Mouse (Mus musculus): ENCODE measurements at regions not wholly inside any gene's neighbourhood (a gene's known extent, or its start where the extent isn't known, plus 50 kb on each side); places are given as distances from the start of the nearest gene placed in this dataset.

- Histone ChIP-seq H3K27me3 (ENCODE audit: control insufficient read depth, insufficient read depth, low read length) (no peaks in the 10 kb centered on the region), H3K4me1 (replicated peaks; ENCODE audit: control insufficient read depth, insufficient read depth, low read length) (no peaks in the 10 kb centered on the region), H3K27ac (ENCODE audit: control insufficient read depth, insufficient read depth, low read length) (no peak overlapping the region), H3K36me3 (ENCODE audit: control insufficient read depth, insufficient read depth, low read length) (no peaks in the 10 kb centered on the region), H3K4me3 (ENCODE audit: control insufficient read depth, insufficient read depth, low read length) (no peak overlapping the region)
- no peak for DNase-seq
- no peak for TF ChIP-seq CTCF (IDR thresholded peaks at IDR 0.05; ENCODE audit: borderline replicate concordance, control insufficient read depth, extremely low read depth, insufficient read depth, low read length, poor library complexity)
- no peak for TF ChIP-seq POLR2A (IDR thresholded peaks at IDR 0.05; ENCODE audit: control insufficient read depth, extremely low read depth, insufficient read depth, low read length, poor library complexity)
- 62% methylated on average over 3 of the region's 3 CpGs for whole genome bisulfite sequencing
These were observed 337.1 kb downstream of the Fut8 start for GRCm38 (mm10) chr12:77575046-77575445.

GRCm38 (mm10) chr12:77588297-77588696, 350.4 kb downstream of the Fut8 start:
- Histone ChIP-seq H3K27me3 (ENCODE audit: control insufficient read depth, insufficient read depth, low read length) (no peaks in the 10 kb centered on the region), H3K4me1 (replicated peaks; ENCODE audit: control insufficient read depth, insufficient read depth, low read length) (no peaks in the 10 kb centered on the region), H3K4me3 (ENCODE audit: control insufficient read depth, insufficient read depth, low read length) (no peak overlapping the region), H3K27ac (ENCODE audit: control insufficient read depth, insufficient read depth, low read length) (no peak overlapping the region), H3K36me3 (ENCODE audit: control insufficient read depth, insufficient read depth, low read length) (no peaks in the 10 kb centered on the region)
- 93% methylated on average over 2 of the region's 2 CpGs for WGBS
- no peak for DNase-seq
- no peak for TF ChIP-seq POLR2A (IDR thresholded peaks at IDR 0.05; ENCODE audit: control insufficient read depth, extremely low read depth, insufficient read depth, low read length, poor library complexity)
- TF ChIP-seq CTCF (IDR thresholded peaks at IDR 0.05; ENCODE audit: borderline replicate concordance, control insufficient read depth, extremely low read depth, insufficient read depth, low read length, poor library complexity) = no peak

- Histone ChIP-seq H3K27me3 (ENCODE audit: control insufficient read depth, insufficient read depth, low read length) (no peaks in the 10 kb centered on the region), H3K36me3 (ENCODE audit: control insufficient read depth, insufficient read depth, low read length) (no peaks in the 10 kb centered on the region), H3K27ac (ENCODE audit: control insufficient read depth, insufficient read depth, low read length) (no peak overlapping the region), H3K4me1 (replicated peaks; ENCODE audit: control insufficient read depth, insufficient read depth, low read length) (no peaks in the 10 kb centered on the region), H3K4me3 (ENCODE audit: control insufficient read depth, insufficient read depth, low read length) (no peak overlapping the region)
- WGBS = 93% methylated on average over 5 of the region's 5 CpGs
- TF ChIP-seq POLR2A (IDR thresholded peaks at IDR 0.05; ENCODE audit: control insufficient read depth, extremely low read depth, insufficient read depth, low read length, poor library complexity) = no peak
- no peak for TF ChIP-seq CTCF (IDR thresholded peaks at IDR 0.05; ENCODE audit: borderline replicate concordance, control insufficient read depth, extremely low read depth, insufficient read depth, low read length, poor library complexity)
- DNase-seq = no peak
These were observed 351.5 kb downstream of the Fut8 start for GRCm38 (mm10) chr12:77589416-77589815.

GRCm38 (mm10) chr12:77594092-77594491, 356.2 kb downstream of the Fut8 start:
- no peaks in the 10 kb centered on the region for H3K27me3 ChIP-seq (ENCODE audit: control insufficient read depth, insufficient read depth, low read length)
- no peaks in the 10 kb centered on the region for H3K36me3 ChIP-seq (ENCODE audit: control insufficient read depth, insufficient read depth, low read length)
- no peak overlapping the region for H3K4me3 ChIP-seq (ENCODE audit: control insufficient read depth, insufficient read depth, low read length)
- DNase-seq = no peak
- no peak for TF ChIP-seq CTCF (IDR thresholded peaks at IDR 0.05; ENCODE audit: borderline replicate concordance, control insufficient read depth, extremely low read depth, insufficient read depth, low read length, poor library complexity)
- TF ChIP-seq POLR2A (IDR thresholded peaks at IDR 0.05; ENCODE audit: control insufficient read depth, extremely low read depth, insufficient read depth, low read length, poor library complexity) = no peak
- WGBS = 92% methylated on average over 1 of the region's 1 CpGs
- no peaks in the 10 kb centered on the region for H3K4me1 ChIP-seq (replicated peaks; ENCODE audit: control insufficient read depth, insufficient read depth, low read length)
- H3K27ac ChIP-seq (ENCODE audit: control insufficient read depth, insufficient read depth, low read length) = no peak overlapping the region

- 96% methylated on average over 3 of the region's 3 CpGs for WGBS
- H3K4me3 ChIP-seq (ENCODE audit: control insufficient read depth, insufficient read depth, low read length) = no peak overlapping the region
- no peak for DNase-seq
- no peaks in the 10 kb centered on the region for H3K27me3 ChIP-seq (ENCODE audit: control insufficient read depth, insufficient read depth, low read length)
- H3K36me3 ChIP-seq (ENCODE audit: control insufficient read depth, insufficient read depth, low read length) = no peaks in the 10 kb centered on the region
- TF ChIP-seq CTCF (IDR thresholded peaks at IDR 0.05; ENCODE audit: borderline replicate concordance, control insufficient read depth, extremely low read depth, insufficient read depth, low read length, poor library complexity) (no peak), POLR2A (IDR thresholded peaks at IDR 0.05; ENCODE audit: control insufficient read depth, extremely low read depth, insufficient read depth, low read length, poor library complexity) (no peak)
- H3K4me1 ChIP-seq (replicated peaks; ENCODE audit: control insufficient read depth, insufficient read depth, low read length) = no peaks in the 10 kb centered on the region
- H3K27ac ChIP-seq (ENCODE audit: control insufficient read depth, insufficient read depth, low read length) = no peak overlapping the region
These were observed 356.7 kb downstream of the Fut8 start for GRCm38 (mm10) chr12:77594657-77595056.

- WGBS = 86% methylated on average over 5 of the region's 5 CpGs
- TF ChIP-seq POLR2A (IDR thresholded peaks at IDR 0.05; ENCODE audit: control insufficient read depth, extremely low read depth, insufficient read depth, low read length, poor library complexity) (no peak), CTCF (IDR thresholded peaks at IDR 0.05; ENCODE audit: borderline replicate concordance, control insufficient read depth, extremely low read depth, insufficient read depth, low read length, poor library complexity) (no peak)
- no peak for DNase-seq
- no peak overlapping the region for H3K27ac ChIP-seq (ENCODE audit: control insufficient read depth, insufficient read depth, low read length)
- no peaks in the 10 kb centered on the region for H3K27me3 ChIP-seq (ENCODE audit: control insufficient read depth, insufficient read depth, low read length)
- H3K36me3 ChIP-seq (ENCODE audit: control insufficient read depth, insufficient read depth, low read length) = no peaks in the 10 kb centered on the region
- no peaks in the 10 kb centered on the region for H3K4me1 ChIP-seq (replicated peaks; ENCODE audit: control insufficient read depth, insufficient read depth, low read length)
- H3K4me3 ChIP-seq (ENCODE audit: control insufficient read depth, insufficient read depth, low read length) = no peak overlapping the region
These were observed 357.9 kb downstream of the Fut8 start for GRCm38 (mm10) chr12:77595821-77596220.

- Histone ChIP-seq H3K36me3 (ENCODE audit: control insufficient read depth, insufficient read depth, low read length) (no peaks in the 10 kb centered on the region), H3K27me3 (ENCODE audit: control insufficient read depth, insufficient read depth, low read length) (no peaks in the 10 kb centered on the region), H3K4me1 (replicated peaks; ENCODE audit: control insufficient read depth, insufficient read depth, low read length) (no peaks in the 10 kb centered on the region), H3K27ac (ENCODE audit: control insufficient read depth, insufficient read depth, low read length) (no peak overlapping the region), H3K4me3 (ENCODE audit: control insufficient read depth, insufficient read depth, low read length) (no peak overlapping the region)
- TF ChIP-seq CTCF (IDR thresholded peaks at IDR 0.05; ENCODE audit: borderline replicate concordance, control insufficient read depth, extremely low read depth, insufficient read depth, low read length, poor library complexity) = no peak
- 96% methylated on average over 3 of the region's 3 CpGs for WGBS
- no peak for DNase-seq
These were observed 358.8 kb downstream of the Fut8 start for GRCm38 (mm10) chr12:77596676-77597075.
